Mouse (Mus musculus) kidney, postnatal 4 days (tissue): ENCODE results near the gene Myh10.

Experiments
- DNase-seq, 2 experiments: peaks; one replicate each; pipeline ENCODE4 v3.0.0; 2021; ENCODE audit warnings: mixed read lengths in 2 of 2

The Myh10 gene

DNA sequence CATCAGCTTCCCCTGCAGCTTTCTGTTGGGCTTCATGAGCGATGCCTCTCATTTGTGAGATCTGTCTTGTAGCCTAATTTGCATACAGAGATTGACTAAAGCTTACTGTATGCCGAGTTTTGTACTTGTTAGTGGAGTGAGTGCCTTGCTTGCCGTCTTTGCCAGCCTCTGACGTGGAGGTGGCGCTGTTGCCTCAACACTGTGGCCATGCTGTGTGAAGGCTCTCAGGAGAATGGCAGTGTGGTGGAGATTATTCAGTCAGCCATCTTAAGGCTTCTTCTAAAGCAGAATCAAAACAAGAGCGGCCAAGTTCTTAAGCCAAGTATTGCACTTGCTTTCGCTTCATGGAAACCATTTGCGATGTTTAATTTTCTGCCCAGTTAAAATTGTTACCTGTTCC, 59.6 kb downstream of the Myh10 start:
- peak; percentile 50 to 66 for DNase-seq

DNA sequence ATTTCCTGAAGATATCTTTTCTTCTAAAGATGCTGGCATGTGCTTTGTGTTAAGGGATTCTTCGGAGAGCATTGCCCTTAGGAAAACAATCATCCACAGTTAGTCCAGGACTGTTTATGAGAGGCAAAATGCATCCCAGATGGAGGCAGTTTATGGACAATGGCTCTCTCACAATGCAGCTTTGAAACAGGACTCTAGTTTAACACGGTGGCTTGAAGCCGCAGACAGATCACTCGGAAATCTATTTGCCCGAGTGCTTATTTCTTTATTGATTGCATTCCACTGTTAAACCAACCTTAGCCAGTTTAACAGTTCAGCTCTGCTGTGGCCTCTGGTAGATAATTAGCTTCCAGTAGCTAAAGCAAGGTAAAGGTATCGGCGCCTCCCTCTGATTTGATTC, 62.9 kb downstream of the Myh10 start:
- peak in 1 of 2 experiments; percentile 44 for DNase-seq

DNA sequence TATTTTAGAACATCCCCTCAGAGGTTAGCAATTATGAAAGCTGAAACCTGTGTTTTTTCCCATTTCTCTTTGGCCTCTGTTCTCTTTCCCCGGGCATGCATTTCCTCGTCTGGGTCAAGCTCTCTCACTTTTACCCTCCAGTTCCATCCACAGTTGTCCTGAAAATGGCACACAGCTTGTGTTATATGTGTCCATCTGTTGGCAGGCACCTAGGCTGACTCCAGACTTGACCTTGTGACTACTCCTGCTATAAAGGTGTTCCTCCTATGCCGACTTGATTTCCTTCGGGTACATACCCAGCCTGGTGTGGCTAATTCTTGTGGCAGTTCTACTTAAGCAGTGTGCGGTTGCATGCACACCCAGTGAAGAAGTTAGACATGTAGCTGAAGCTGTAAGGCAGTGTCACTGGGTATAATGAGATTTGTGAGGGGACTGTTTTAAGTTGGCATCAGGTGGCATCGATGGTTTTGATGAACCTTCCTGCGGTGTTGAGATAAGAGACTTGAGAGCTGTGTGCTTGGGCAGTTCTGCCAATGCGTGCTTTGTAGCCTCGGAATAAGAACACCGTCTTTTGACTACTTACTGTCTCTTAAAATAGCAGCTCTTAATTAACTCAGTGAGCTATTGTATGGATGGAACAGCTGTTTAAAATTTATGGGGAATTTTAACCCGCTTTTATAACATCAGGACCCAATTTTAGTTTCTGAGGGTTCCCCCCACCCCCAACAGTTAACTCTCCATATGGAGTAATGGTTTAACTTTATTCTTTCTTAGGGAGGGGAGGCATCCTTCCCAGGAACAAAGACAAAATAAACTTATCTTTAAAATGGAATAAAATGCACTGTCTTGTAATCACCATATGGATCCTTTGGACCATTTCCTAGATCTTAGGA, 65.3 kb downstream of the Myh10 start:
- DNase-seq: no peak

DNA sequence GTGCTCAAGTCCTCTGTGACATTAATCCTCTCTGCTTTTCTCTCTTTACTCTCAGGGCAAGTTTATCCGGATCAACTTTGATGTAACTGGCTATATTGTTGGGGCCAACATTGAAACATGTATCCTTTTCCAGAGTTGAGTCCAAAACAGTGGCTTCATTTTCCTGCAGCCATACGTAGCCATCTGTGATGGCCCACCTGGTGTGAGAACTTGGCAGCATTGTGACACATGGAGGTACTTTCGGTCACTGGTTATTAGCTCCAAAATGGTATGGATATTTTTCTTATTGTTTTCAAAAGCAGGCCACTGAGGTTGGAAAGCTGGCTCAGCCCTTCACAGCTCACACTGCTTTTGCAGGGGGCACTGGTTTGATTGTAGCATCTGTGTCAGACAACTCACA, 68.3 kb downstream of the Myh10 start:
- no peak for DNase-seq

DNA sequence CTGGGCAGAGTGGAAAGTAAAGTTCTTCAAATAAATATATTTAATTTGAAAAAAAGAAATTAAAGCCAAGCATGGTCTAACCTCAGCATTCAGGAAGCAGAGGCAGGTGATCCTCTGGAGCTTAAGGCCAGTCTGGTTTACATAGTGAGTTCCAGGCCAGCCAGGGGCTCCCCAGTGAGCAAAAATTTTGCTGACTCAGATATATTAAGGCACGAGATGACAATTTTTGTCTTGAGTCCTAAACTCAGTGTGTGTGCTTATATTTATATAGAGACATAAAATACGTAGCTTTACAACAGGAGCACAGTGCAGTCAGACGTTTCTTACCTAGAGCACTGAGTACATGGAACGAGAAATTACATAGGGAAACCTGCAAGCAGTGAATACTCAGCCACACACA, 69.8 kb downstream of the Myh10 start:
- no peak for DNase-seq

DNA sequence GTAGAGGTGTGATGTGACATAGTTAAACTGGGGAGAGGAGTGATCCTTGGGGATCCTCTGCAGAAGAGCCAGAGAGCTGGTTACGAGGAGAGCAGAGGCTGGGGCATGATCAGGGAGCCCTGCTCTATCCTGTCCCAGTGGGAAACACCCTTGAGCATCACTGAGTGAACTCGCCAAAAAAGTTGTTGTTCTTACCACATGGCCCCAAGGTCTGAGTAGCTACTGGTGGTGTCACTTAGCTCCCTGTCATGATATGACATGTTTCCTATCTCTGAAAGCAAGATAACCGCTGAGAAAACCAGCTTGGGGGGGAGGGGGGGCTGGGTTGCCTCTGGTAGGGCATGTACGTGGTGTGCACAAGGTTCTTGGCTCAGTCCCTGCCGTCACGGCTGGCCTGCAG, 70.3 kb downstream of the Myh10 start:
- DNase-seq: no peak

DNA sequence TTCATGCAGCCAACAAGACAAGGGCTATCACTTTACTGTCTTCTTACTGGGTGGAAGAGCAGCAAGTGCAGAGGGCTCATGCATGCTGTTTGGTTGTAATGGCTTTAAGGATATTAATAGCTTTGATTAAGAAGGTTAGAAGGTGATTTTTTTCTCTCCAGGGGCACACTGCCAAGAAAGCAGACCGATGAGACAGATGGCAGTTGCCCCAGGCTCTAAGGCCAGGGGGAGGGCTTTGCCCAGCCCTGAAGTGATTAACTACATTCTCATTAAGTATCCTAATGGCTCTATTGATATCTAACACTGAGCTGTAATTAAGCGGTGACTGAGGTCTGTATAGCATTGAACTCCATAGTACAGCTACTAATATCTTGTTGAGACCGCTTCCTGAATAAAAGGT, 73.3 kb downstream of the Myh10 start:
- DNase-seq: no peak

DNA sequence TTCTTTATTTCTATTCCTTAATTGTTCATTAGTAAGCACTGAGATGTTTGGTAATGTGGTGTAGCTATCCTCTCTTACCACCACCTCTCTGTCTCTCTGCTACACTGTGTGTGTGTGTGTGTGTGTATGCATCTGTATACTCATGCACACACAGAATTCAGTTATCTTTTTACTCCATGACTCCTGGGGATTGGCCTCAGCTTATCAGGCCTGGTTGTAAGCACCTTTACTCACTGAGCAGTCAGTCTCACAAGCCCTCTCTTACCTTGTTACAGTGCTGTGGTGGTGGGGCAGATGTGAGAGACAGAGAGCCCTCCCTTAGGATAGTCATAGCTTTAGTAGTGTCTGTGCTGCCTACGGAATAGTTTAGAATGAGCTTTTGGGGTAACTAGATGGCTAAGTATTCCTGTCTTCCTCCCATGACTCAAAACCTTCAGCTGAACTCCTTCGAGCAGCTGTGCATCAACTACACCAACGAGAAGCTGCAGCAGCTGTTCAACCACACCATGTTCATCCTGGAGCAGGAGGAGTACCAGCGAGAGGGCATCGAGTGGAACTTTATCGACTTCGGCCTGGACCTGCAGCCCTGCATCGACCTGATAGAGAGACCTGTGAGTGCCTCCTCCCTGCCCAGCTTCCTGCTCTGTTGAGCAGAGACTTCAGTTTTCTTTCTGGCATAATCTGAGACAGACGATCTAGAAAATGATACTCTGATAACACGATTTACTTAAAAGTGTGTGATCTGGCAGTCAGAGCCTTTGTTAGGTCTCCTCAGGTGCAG, 76.6 kb downstream of the Myh10 start:
- no peak for DNase-seq

DNA sequence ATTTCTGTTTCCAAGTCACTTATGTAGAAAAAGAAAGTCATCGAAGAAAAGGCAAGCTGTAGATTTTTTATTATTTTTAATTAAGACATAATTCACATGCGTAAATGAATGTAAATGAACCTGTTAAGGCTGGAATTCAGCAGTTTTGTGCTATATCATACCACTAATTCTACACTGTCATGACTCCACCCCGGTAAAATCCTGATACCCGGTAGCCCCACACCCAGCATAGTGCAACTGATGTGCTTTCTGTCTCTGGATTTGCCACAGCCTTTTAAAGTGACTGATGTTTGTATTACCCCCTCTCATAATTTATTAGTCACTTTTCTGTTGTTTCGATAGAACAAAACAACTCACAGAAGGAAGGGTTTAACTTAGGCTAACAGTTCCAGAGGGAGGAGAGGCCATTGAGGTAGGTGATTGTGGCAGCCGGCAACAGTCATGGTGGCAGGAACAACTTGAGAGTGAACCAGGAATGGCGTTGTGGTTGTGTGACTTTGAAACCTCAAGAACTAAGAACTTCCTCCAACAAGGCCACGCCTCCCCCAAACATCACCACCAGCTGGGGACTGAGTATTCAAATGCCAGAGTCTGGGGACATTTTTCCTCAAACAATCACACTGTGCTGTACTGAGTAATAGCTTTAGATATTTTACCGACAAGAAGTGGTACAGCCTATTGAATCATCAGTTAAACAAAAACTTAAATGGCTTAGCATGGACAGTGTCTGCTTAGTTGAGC, 78.6 kb downstream of the Myh10 start:
- no peak for DNase-seq

DNA sequence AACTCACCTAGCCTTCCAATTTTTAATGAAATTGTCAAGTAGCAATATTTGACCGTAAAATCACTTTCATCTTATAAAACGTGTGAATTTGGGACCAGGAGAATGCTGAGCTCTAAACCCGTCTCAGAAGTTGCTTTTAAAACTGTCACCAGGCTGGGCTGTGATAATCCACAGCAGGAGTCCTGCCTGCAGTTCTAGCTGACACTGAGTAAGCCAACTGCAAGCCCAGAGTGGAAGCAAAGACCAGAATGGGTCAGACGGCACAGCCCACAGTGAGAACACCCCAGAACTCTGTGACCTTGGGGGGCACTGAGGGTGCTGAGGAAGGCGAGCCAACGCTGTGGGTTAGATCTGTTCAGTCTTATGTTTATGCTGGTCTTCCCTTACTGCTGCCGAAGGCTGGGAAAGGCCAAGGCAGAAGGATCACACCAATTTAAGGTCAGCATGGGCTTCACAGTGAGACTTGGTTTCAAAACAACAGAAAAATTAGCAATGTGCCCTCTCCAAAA, 84.8 kb downstream of the Myh10 start:
- no peak for DNase-seq

DNA sequence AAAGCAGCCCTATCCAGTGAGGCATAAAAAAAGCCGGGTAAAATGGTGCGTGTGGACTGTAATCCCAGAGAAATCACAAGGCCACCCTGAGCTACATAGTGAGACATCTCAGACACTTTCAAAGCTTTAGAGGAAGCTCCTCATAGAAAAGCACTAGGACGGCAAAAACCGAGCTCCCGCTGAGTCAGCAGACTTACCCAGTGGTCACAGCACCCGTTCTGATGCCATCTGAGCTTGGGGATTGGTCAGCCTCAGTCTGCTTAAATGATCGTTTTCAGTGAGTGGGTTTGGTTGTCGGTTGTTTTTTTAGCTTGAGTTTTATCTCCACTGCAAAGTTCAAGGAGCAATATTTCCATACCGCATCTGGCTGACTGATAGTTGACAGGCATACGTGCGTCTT, 86.6 kb downstream of the Myh10 start:
- DNase-seq: no peak

DNA sequence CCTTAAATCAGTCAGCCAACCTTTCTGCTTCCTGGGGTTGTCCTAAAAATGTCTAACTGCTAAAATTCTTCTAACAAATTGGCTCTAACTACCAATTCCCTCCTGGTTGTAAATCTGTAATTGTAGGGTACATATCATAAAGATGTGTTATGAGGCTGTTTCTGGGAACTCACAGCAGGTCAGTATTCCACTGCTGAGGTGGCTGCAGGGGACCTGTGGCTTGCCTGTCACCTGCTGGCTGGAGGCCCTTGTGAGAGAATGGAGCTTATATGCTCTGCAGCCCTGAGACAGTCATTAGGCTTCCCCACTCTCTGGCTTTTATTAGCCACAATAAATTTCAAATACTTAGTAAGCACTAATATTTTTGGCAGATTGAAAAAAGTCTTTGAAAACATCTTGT, 87.5 kb downstream of the Myh10 start:
- DNase-seq: no peak

DNA sequence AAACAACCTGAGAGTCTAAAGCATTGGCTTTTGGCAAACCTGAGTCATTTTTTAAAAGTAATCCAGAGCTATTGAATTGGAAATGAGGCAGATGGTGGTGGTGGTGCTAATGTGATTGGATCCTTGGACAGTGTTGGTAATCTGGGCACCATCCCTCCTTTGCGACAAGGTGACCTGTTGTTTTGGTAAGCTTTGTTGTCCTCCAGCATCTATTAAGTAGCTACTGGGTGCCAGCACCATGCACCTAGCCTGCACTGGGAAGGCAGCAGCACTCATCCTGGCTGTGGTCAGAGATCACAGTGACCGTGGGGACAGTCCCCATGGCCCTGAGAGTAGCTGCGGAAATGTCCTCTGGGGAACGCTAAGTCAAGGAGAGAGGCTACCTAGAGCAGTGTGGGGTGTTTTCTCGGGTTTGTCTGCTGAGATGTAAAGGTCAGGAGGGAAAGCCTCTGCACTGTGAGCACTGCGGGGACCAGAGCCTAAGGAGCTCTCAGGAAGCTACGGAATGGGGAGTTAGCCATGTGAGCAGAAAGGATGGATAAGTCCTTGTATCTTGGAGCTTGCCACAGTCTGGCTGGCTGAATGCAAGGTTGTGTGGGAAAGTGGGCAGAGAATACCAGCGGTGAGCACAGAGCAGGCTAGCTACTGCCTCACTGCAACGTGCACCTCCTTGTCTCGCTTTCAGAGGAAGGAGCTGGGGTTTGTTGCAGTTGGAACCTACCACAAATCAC, 88.5 kb downstream of the Myh10 start:
- DNase-seq: no peak

DNA sequence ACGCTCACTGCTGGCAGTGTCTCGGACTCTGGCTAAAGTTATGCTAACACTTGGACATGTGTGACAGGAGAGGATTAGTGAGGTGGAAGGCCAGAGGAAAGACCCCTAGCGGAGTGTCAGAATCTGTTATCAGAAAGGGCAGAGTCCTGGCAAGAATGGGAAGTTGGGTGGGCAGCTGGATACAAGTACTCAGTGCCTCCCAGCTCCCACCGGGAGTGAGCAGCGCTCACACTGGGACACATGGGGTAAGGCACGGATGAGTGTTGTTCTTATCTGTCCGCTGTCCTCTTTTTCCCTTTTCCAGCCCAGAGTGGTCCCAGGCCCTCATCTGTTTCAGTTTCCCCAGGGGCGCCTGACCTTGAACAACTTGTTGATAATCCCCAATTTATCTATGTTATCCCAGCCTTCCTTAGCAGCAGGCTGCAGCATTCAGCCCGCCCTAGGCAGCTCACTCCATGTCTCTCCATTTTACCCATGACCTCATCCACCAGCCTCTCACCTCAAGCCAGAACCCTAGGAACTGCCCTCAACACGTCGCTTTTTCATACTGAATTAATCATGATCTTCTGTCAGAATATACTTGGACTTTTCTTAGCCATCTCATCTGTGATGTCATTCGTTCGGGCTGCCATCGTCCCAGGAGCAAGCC, 89.2 kb downstream of the Myh10 start:
- DNase-seq: no peak

DNA sequence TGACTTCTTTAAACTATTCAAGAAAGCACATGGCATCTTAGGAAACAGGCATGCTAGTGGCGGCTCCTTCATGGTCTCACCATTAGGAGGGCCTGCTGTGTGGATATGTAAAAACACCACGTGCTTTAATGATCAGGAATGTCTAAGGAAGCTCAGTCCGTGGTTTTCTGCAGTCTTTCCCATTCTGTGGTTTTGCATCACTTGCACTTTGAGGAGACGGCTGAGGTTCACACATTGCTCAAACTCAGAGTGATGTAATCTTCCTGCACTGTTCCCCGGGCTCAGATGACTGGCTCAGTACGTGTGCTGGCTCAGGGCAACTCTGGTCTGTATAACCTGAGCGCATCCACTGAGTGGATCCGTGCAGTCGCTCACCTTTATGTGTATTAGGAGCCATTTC, 91.0 kb downstream of the Myh10 start:
- no peak for DNase-seq

DNA sequence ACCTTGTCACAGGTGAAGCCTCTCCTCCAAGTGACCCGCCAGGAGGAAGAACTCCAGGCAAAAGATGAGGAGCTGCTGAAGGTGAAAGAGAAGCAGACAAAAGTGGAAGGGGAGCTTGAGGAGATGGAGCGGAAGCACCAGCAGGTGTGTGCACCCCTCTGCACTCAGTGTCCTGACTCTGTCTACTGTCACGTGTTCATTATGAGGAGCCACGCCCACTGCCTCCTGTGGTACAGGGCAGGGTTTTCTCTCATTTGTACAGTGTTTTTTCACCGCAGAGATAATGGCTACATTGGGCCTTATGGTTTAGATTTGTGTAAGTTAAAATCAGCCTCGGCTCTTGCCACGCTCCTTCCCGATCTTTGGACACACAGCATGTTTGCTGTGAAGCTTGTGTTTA, 94.5 kb downstream of the Myh10 start:
- no peak for DNase-seq

DNA sequence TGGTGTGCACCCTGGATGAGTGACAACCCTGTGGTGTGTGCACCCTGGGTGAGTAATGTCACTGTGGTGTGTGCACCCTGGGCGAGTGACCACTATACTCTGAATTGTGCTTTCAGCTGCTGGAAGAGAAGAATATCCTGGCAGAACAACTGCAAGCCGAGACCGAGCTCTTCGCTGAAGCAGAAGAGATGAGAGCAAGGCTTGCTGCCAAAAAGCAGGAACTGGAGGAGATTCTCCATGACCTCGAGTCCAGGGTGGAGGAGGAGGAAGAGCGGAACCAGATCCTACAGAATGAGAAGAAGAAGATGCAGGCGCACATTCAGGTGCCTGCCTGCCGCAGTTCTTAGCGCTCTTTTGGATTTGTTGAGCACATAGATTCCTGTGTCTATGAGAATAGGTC, 95.9 kb downstream of the Myh10 start:
- DNase-seq: no peak

DNA sequence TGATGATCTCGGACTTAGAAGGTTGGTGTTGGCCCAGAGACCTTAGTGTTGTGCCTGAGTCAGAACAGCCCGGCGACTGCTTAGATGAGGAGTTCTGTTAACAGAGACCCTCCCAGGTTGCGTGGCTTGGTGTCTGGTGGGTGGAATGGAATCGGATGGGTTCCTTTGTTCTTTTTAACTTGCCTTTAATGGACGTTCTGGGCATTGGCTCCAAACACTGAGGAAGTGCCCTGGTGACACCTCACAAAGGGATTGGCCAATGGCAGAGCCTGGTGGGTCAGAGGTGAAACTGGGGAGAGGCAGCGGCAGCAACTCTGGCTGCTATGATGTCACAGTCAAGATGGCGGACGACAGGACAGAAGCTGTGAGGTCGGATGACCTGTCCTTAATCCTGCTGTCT, 99.4 kb downstream of the Myh10 start:
- DNase-seq: no peak

DNA sequence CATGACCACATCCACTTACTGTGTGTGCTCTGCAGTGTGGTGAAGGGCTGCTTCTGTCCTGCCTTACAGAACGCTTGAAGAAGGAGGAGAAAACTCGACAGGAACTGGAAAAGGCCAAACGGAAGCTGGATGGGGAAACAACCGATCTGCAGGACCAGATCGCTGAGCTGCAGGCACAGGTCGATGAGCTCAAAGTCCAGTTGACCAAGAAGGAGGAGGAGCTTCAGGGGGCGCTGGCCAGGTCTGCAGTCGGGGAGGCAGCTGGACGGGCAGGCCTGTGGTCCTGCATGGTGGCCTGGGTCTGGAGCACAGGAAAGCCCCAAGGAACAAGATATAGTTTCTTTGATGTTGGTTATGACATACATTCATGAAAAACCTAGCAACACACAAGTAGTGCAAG, 100.4 kb downstream of the Myh10 start:
- no peak for DNase-seq

DNA sequence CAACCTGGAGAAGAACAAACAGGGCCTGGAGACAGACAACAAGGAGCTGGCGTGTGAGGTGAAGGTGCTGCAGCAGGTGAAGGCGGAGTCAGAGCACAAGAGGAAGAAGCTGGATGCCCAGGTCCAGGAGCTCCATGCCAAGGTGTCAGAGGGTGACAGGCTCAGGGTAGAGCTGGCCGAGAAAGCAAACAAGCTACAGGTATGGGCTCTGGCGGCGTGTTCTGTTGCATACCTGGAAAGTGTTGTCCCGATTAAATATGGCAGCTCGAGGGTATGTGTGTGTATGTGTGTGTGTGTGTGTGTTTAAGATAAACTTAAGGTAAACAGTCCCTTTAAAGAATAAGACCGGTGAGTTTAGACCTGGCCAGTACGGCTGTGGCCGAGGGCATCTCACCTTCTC, 106.9 kb downstream of the Myh10 start:
- no peak for DNase-seq

DNA sequence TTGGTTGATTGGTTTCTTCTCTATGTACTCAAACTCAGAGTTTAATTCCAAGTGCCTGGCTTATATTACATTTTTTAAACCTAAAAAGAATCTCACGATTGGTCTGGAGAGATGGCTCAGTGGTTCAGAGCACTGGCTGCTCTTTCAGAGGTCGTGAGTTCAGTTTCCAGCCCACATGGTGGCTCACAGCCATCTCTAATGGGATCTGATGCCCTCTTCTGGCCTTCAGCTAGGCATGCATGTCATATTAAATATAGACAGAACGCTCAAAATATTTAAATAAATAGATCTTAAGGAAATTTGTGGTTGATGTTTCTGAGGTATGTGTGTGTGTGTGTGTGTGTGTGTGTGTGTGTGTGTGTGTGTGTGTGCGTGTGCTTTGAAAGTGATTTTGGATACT, 113.8 kb downstream of the Myh10 start:
- DNase-seq: peak in 1 of 2 experiments; percentile 33

DNA sequence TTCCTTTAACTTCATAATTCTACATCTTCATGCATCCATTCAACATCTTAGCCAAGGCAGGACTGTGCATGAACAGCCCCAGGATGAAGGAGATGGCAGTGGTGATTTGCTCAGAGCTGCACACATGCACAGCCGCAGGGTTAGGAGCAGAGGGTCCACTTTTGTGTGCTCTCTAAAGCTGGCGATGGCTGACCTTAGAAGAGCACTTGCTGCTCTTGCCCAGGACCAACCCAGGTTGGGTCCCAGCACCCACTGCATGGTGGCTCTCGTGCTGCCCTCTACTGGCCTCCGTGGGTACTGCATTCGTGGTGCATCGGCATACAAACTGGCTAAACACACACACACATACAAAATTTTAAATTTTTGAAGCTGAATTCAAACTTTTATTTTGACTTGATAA, 116.4 kb downstream of the Myh10 start:
- DNase-seq: peak; percentile 88 to 89
